Mouse (Mus musculus) central nervous system, embryonic 18 days (tissue): ENCODE results near the gene Evc2. TPM values are rescaled to one million over a fixed set of nuclear protein-coding genes. Genes with fewer than 3 reads are reported as not detected.

ENCODE experiments used
- polyA plus RNA-seq: library from polyadenylated mRNA; depleted of rRNA; stranded (reverse); fragments of >200 nt; gene quantifications from 2 replicates; pipeline ENCODE4 v1.2.3, GENCODE M21; 2012; rRNA removed

Evc2 gene
- 7.8 and 8.6 TPM in 2 replicates for polyA plus RNA-seq

GRCm38 (mm10) chr5:37338288-37338687, at the start of gene Evc2:
Gene Evc2 (plus strand): TSS chr5:37338499.

GRCm38 (mm10) chr5:37336485-37337105, 1.7 kb upstream of the Evc2 start, which contains the start of gene Evc:
Gene Evc (minus strand): TSS chr5:37336894.

Other genes starting within 250 kb of the Evc2 start
- gene Crmp1, start 96.6 kb upstream of the Evc2 start, polyA plus RNA-seq = 1,017 and 1,237 TPM in 2 replicates
- 8.2 and 9.6 TPM in 2 replicates for gene Evc, start 1.6 kb upstream of the Evc2 start, polyA plus RNA-seq